Mouse (Mus musculus): Measurements from ENCODE around the gene Shd.

DNA sequence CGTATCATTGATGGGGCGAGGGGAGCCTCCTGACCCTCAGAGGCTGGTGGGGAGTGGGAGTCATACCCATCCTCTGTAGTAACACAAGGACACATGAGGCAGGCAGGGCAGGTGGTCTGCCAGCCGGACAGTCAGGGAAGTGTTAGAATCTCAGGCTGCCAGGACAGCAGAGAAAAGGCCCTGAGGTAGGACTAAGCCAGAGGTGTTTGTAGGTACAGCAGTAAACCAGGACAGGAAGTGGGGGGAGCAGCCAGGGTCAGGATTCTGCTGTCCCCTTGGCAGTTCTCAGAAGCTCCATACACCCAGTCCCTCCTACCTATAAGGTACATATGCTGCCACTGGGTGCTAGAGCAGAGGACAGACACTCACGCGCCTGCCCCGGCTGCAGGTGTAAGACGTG, 8.6 kb upstream of the Shd start:
- no peak for TF ChIP-seq CTCF (IDR thresholded peaks at IDR 0.05; ENCODE audit: low read depth, low read length)
- TF ChIP-seq POLR2A (IDR thresholded peaks at IDR 0.05; ENCODE audit: extremely low read depth, insufficient read depth, low read length) = no peak

All from liver, adult 2 months (tissue).